Mouse (Mus musculus): ENCODE measurements around the gene Atoh7.

GRCm38 (mm10) chr10:63116376-63116775, 16.9 kb downstream of the Atoh7 start:
- TF ChIP-seq CTCF (IDR thresholded peaks at IDR 0.05) (no peak), EP300 (IDR thresholded peaks at IDR 0.05) (no peak)

All from lung, postnatal 0 days (tissue).